Mouse (Mus musculus) C2C12 (cell line): ENCODE measurements around the gene Gm20388.

Experiments
- CEBPB ChIP-seq: IDR thresholded peaks from one replicate; pipeline ENCODE4 v1.6.1; 2011; ENCODE audit warnings: low read depth, mild to moderate bottlenecking, control low read depth, moderate library complexity
- CTCF ChIP-seq: IDR thresholded peaks from one replicate; pipeline ENCODE4 v1.5.1; 2011; ENCODE audit not compliant: control insufficient read depth, insufficient read depth, insufficient read length
- FOSL1 ChIP-seq: IDR thresholded peaks from one replicate; pipeline ENCODE4 v1.8.0; 2011; ENCODE audit warnings: mild to moderate bottlenecking, low read length; ENCODE audit not compliant: poor library complexity, insufficient read depth, severe bottlenecking
- MAX ChIP-seq: IDR thresholded peaks from one replicate; pipeline ENCODE4 v1.6.1; 2011; ENCODE audit warnings: mild to moderate bottlenecking, control low read depth
- MYOG ChIP-seq: IDR thresholded peaks from one replicate; pipeline ENCODE4 v1.6.1; 2011; ENCODE audit not compliant: control insufficient read depth, insufficient read length; ENCODE audit errors: extremely low read depth

GRCm38 (mm10) chr8:123961371-123961770 is 4050.7 kb downstream of the Gm20388 start:
- TF ChIP-seq CTCF (no peak), FOSL1 (no peak), MAX (no peak), CEBPB (no peak), MYOG (no peak)
